24 mouse cellular contexts compared by ENCODE assay signal in genomic region chr17:19692062-19692461, GRCm38 (mm10). TPM values are rescaled to one million over a fixed set of nuclear protein-coding genes. Genes with fewer than 3 reads are reported as not detected.
DNase-seq lines count a peak whose midpoint lies in the region; ATAC-seq lines count a peak whose summit lies in the region.
"Had no signal": no experiment of that assay in that cellular context is flagged by ENCODE, and none has a peak within 500 bp of the region (broad histone marks: within the 10 kb centered on the region; RNA-seq: fewer than 3 reads in every experiment).

No protein-coding gene starts in this region.

- H3K27me3 ChIP-seq in hindbrain, embryonic 11.5 days (ENCODE audit: control insufficient read depth, insufficient read depth, low read length), result no peaks in the 10 kb centered on the region
- no peaks in the 10 kb centered on the region for H3K27me3 ChIP-seq in forebrain, embryonic 12.5 days
- H3K27me3 ChIP-seq: CH12.LX, Patski had no signal

- H3K4me3 ChIP-seq in hindbrain, embryonic 11.5 days (ENCODE audit: low read depth, low read length), result no peak overlapping the region
- H3K4me3 ChIP-seq in forebrain, embryonic 12.5 days (replicated peaks), result no peak overlapping the region

- DNase-seq in CD4-positive helper T cell, adult 2 months (ENCODE audit: low read depth, low spot score), result peak; percentile 3
- DNase-seq in frontal cortex, postnatal 14 days (ENCODE audit: low spot score in 2 of 2), result no peak
- DNase-seq in hindbrain, embryonic 11.5 days (ENCODE audit: low spot score), result no peak
- DNase-seq: adrenal gland, adult 2 months; adrenal gland, adult 8-10 months; adrenal gland, postnatal 10 days; adrenal gland, postnatal 14 days; adrenal gland, postnatal 25 days; adrenal gland, postnatal 36 days; B cell, adult 2 months; cerebellum, adult 11 months; cerebellum, adult 11-12 months; cerebellum, adult 18-20 months; cerebellum, adult 2 months; cerebellum, adult 8-10 months had no signal

- no peaks in the 10 kb centered on the region for H3K36me3 ChIP-seq in hindbrain, embryonic 11.5 days (ENCODE audit: control insufficient read depth, insufficient read depth, low read length)
- H3K36me3 ChIP-seq in forebrain, embryonic 12.5 days (replicated peaks), result no peaks in the 10 kb centered on the region
- H3K36me3 ChIP-seq: G1E had no signal

- no peak overlapping the region for H3K4me2 ChIP-seq in hindbrain, embryonic 11.5 days (replicated peaks; ENCODE audit: low read depth, low read length)
- H3K4me2 ChIP-seq in forebrain, embryonic 12.5 days, result no peak overlapping the region

- H3K4me1 ChIP-seq in hindbrain, embryonic 11.5 days (replicated peaks; ENCODE audit: control insufficient read depth, insufficient read depth, low read length), result no peaks in the 10 kb centered on the region
- H3K4me1 ChIP-seq in forebrain, embryonic 12.5 days, result no peaks in the 10 kb centered on the region

- no peak overlapping the region for H3K27ac ChIP-seq in hindbrain, embryonic 11.5 days (ENCODE audit: low read depth, low read length)
- no peak overlapping the region for H3K27ac ChIP-seq in forebrain, embryonic 12.5 days

- H3K9ac ChIP-seq in hindbrain, embryonic 11.5 days (ENCODE audit: low read depth, low read length), result no peak overlapping the region
- H3K9ac ChIP-seq in forebrain, embryonic 12.5 days, result no peak overlapping the region

- peak; percentile 78 for ATAC-seq in CD4-positive, CD25-positive, alpha-beta regulatory T cell, adult 4 months
- ATAC-seq in inflammation-experienced regulatory T-cells, adult 6 months, result peak; percentile 75
- ATAC-seq in hindbrain, embryonic 11.5 days (ENCODE audit: low FRiP score), result no peak
- ATAC-seq in forebrain, embryonic 12.5 days (ENCODE audit: low FRiP score), result no peak
- ATAC-seq: activated CD4-positive, CD25-positive, alpha-beta regulatory T cell, adult 4 months; Patski had no signal

- H3K9me3 ChIP-seq in hindbrain, embryonic 11.5 days (ENCODE audit: control insufficient read depth, low read length), result peaks cover 3% of the 10 kb centered on the region; the same call in 1 of the 2 replicates
- peaks cover 22% of the 10 kb centered on the region; the same call in 1 of the 2 replicates for H3K9me3 ChIP-seq in forebrain, embryonic 12.5 days
- H3K9me3 ChIP-seq: G1E had no signal

RNA-seq across cellular contexts. Expression of gene Vmn2r102, which starts 31.9 kb away (rescaled TPM):
- under 1 TPM; 0.01 to 0.04 TPM for polyA plus RNA-seq in CD4-positive, CD25-positive, alpha-beta regulatory T cell, adult 4 months (2017; shearing (Covaris generic))
- under 1 TPM in 1 of 3 experiments, not detected in 2; 0.03 TPM for polyA plus RNA-seq in inflammation-experienced regulatory T-cells, adult 6 months (2017; shearing (Covaris generic))
- not detected in 2 replicates for polyA plus RNA-seq in hindbrain, embryonic 11.5 days (2014; fragmentation: Nextera tagmentation; extraction: Ambion mirVana)
- not detected in 2 replicates for polyA plus RNA-seq in forebrain, embryonic 12.5 days (2016; fragmentation: Nextera tagmentation; extraction: Ambion mirVana)
- polyA plus RNA-seq: activated CD4-positive, CD25-positive, alpha-beta regulatory T cell, adult 4 months; adrenal gland, adult 2 months; brain, embryonic 14.5 days; C2C12; cerebellum, adult 2 months; G1E; Patski had no signal

Comparison
In these comparisons a context has a peak if more than half of its experiments do, and no peak if none do; other contexts are left out.
1. ATAC-seq: peak in CD4-positive, CD25-positive, alpha-beta regulatory T cell, adult 4 months (single experiment) and inflammation-experienced regulatory T-cells, adult 6 months (single experiment); none in hindbrain, embryonic 11.5 days (single experiment) and forebrain, embryonic 12.5 days (single experiment).